Mouse (Mus musculus): ENCODE measurements around the gene Prl6a1. TPM values are rescaled to one million over a fixed set of nuclear protein-coding genes. Genes with fewer than 3 reads are reported as not detected.

Gene Prl6a1
- polyA plus RNA-seq (2021; fragmentation: Nextera tagmentation): not detected in 2 replicates
- long read RNA-seq, experiment 1: 0 reads
- long read RNA-seq, experiment 2: 0 reads

GRCm38 (mm10) chr13:27312334-27313225 is at the start of gene Prl6a1:
Prl6a1 (plus strand) TSS chr13:27312627.

GRCm38 (mm10) chr13:27345373-27345772 is 32.9 kb downstream of the Prl6a1 start, which contains the start of gene Prl8a2:
Prl8a2 (plus strand) TSS chr13:27345673.

Other genes with a start within 250 kb of the Prl6a1 start
- gene Prl3d1, start 218.4 kb upstream of the Prl6a1 start, polyA plus RNA-seq (2021; fragmentation: Nextera tagmentation): not detected in 2 replicates
- not detected in 2 replicates for gene Prl3d2, start 190.9 kb upstream of the Prl6a1 start, polyA plus RNA-seq (2021; fragmentation: Nextera tagmentation)
- not detected in 2 replicates for gene Prl3d3, start 155.8 kb upstream of the Prl6a1 start, polyA plus RNA-seq (2021; fragmentation: Nextera tagmentation)
- not detected in 2 replicates for gene Prl3c1, start 116.0 kb upstream of the Prl6a1 start, polyA plus RNA-seq (2021; fragmentation: Nextera tagmentation)
- gene Prl3b1, start 70.8 kb upstream of the Prl6a1 start, polyA plus RNA-seq (2021; fragmentation: Nextera tagmentation): not detected in 2 replicates
- not detected in 2 replicates for gene Prl3a1, start 53.2 kb upstream of the Prl6a1 start, polyA plus RNA-seq (2021; fragmentation: Nextera tagmentation)
- not detected in 2 replicates for gene Prl8a2, start 33.0 kb downstream of the Prl6a1 start, polyA plus RNA-seq (2021; fragmentation: Nextera tagmentation)
- not detected in 2 replicates for gene Prl2b1, start 78.2 kb downstream of the Prl6a1 start, polyA plus RNA-seq (2021; fragmentation: Nextera tagmentation)
- gene Prl8a6, start 126.1 kb downstream of the Prl6a1 start, polyA plus RNA-seq (2021; fragmentation: Nextera tagmentation): not detected in 2 replicates
- not detected in 2 replicates for gene Prl8a8, start 200.6 kb downstream of the Prl6a1 start, polyA plus RNA-seq (2021; fragmentation: Nextera tagmentation)